Mouse (Mus musculus) forebrain, postnatal 0 days (tissue): ENCODE measurements around the gene Mafb. TPM values are rescaled to one million over a fixed set of nuclear protein-coding genes. Genes with fewer than 3 reads are reported as not detected.

ENCODE experiments used
- ATAC-seq: fragments of 200-750 bp; cut with Nextera tagmentation; 2 replicates; pipeline ENCODE4 v1.8.0; 2017; ENCODE audit warnings: mild to moderate bottlenecking, moderate library complexity
- DNase-seq: peaks from one replicate; pipeline ENCODE4 v3.0.0-alpha.2; 2015
- H3K27ac ChIP-seq: fragments of 300-500 bp; sonication (generic); 2 replicates; pipeline ENCODE4 v1.5.1; 2014; ENCODE audit warnings: low read depth, mild to moderate bottlenecking, antibody characterized with exemption, low read length, moderate library complexity, mixed read lengths
- H3K27me3 ChIP-seq: fragments of 300-500 bp; sonication (generic); 2 replicates; pipeline ENCODE4 v1.6.1; 2014; ENCODE audit warnings: mild to moderate bottlenecking, low read length, mixed read lengths; ENCODE audit not compliant: insufficient read depth
- H3K36me3 ChIP-seq: fragments of 300-500 bp; sonication (generic); 2 replicates; pipeline ENCODE4 v1.6.1; 2014; ENCODE audit warnings: mild to moderate bottlenecking, moderate library complexity; ENCODE audit not compliant: insufficient read depth
- H3K4me1 ChIP-seq: fragments of 300-500 bp; sonication (generic); 2 replicates; pipeline ENCODE4 v1.6.1; 2014; ENCODE audit warnings: antibody characterized with exemption; ENCODE audit not compliant: insufficient read depth
- H3K4me2 ChIP-seq: fragments of 300-500 bp; sonication (generic); 2 replicates; pipeline ENCODE4 v1.6.1; 2014; ENCODE audit warnings: low read depth, mild to moderate bottlenecking, moderate library complexity
- H3K4me3 ChIP-seq: fragments of 300-500 bp; sonication (generic); 2 replicates; pipeline ENCODE4 v1.5.1; 2014; ENCODE audit warnings: low read depth, low read length, mixed read lengths
- H3K9ac ChIP-seq: fragments of 300-500 bp; sonication (generic); 2 replicates; pipeline ENCODE4 v1.6.1; 2014; ENCODE audit warnings: mild to moderate bottlenecking
- H3K9me3 ChIP-seq: fragments of 300-500 bp; sonication (generic); 2 replicates; pipeline ENCODE4 v1.6.1; 2016; ENCODE audit warnings: low read length
- CTCF ChIP-seq: sonication (generic); IDR thresholded peaks from 2 replicates; pipeline ENCODE4 v1.5.1; 2016; ENCODE audit warnings: antibody characterized with exemption, control low read depth, low read depth
- WGBS: fragments of 180-500 bp; shearing (Covaris S2); extraction: QIAGEN DNeasy Blood & Tissue Kit; methylation state at CpG from one replicate; pipeline ENCODE4 v1.1.7; 2014; 5-methylcytosine and 5-hydroxymethylcytosine counted together
- polyA plus RNA-seq: library from polyadenylated mRNA; unstranded; fragments of >200 nt; fragmentation: Nextera tagmentation; extraction: Ambion mirVana; gene quantifications from 2 replicates; pipeline ENCODE4 v1.2.1, GENCODE M21; 2015
- total RNA-seq: library from RNA; depleted of rRNA; stranded (reverse); fragments of >200 nt; gene quantifications from 2 replicates; pipeline ENCODE4 v1.2.3, GENCODE M21; 2014

Gene Mafb
- total and polyA plus RNA-seq, 2 experiments from 2014 or later, result 13.7 to 15.3 TPM

- no peak for ATAC-seq
- Histone ChIP-seq H3K4me1 (peaks cover 17% of the 10 kb centered on the region), H3K4me3 (peak overlapping the region; percentile 62), H3K9ac (no peak overlapping the region), H3K27me3 (peaks cover 60% of the 10 kb centered on the region), H3K9me3 (no peaks in the 10 kb centered on the region), H3K4me2 (peak overlapping the region; percentile 88), H3K27ac (no peak overlapping the region), H3K36me3 (peaks cover 4% of the 10 kb centered on the region; the same call in 1 of the 2 replicates)
- no peak for TF ChIP-seq CTCF
- WGBS, result 5% methylated on average over 12 of the region's 12 CpGs
- DNase-seq, result no peak
Measured at GRCm38 (mm10) chr2:160364666-160365065, 2.2 kb downstream of the Mafb start.

GRCm38 (mm10) chr2:160364128-160364650, 2.7 kb downstream of the Mafb start:
- Histone ChIP-seq H3K4me3 (peak overlapping the region; percentile 62), H3K27ac (no peak overlapping the region), H3K4me1 (peaks cover 14% of the 10 kb centered on the region), H3K4me2 (peak overlapping the region; percentile 88), H3K9ac (peak overlapping the region; percentile 19; the same call in 1 of the 2 replicates), H3K36me3 (peaks cover 4% of the 10 kb centered on the region; the same call in 1 of the 2 replicates), H3K9me3 (no peaks in the 10 kb centered on the region), H3K27me3 (peaks cover 56% of the 10 kb centered on the region)
- TF ChIP-seq CTCF, result no peak
- WGBS, result 10% methylated on average over 9 of the region's 9 CpGs
- DNase-seq (no peak), ATAC-seq (no peak)

GRCm38 (mm10) chr2:160363201-160363600, 3.7 kb downstream of the Mafb start:
- peaks cover 4% of the 10 kb centered on the region; the same call in 1 of the 2 replicates for H3K36me3 ChIP-seq
- TF ChIP-seq CTCF, result no peak
- DNase-seq, result no peak
- WGBS, result 46% methylated on average over 4 of the region's 4 CpGs
- 0 out of 2 replicates have a peak overlapping the region, but pooled peaks have one; percentile 8 for H3K4me3 ChIP-seq
- no peak for ATAC-seq
- H3K9ac ChIP-seq, result no peak overlapping the region
- peak overlapping the region; percentile 17 for H3K4me2 ChIP-seq
- no peaks in the 10 kb centered on the region for H3K9me3 ChIP-seq
- no peak overlapping the region for H3K27ac ChIP-seq
- peaks cover 9% of the 10 kb centered on the region for H3K4me1 ChIP-seq
- H3K27me3 ChIP-seq, result peaks cover 48% of the 10 kb centered on the region

GRCm38 (mm10) chr2:160361442-160362121, 5.3 kb downstream of the Mafb start:
- H3K4me2 ChIP-seq, result no peak overlapping the region
- H3K9me3 ChIP-seq, result no peaks in the 10 kb centered on the region
- H3K27me3 ChIP-seq, result peaks cover 45% of the 10 kb centered on the region
- no peak overlapping the region for H3K27ac ChIP-seq
- DNase-seq (no peak), ATAC-seq (no peak)
- H3K9ac ChIP-seq, result no peak overlapping the region
- TF ChIP-seq CTCF, result no peak
- peaks cover 4% of the 10 kb centered on the region; the same call in 1 of the 2 replicates for H3K36me3 ChIP-seq
- peaks cover 7% of the 10 kb centered on the region for H3K4me1 ChIP-seq
- WGBS, result 20% methylated on average over 16 of the region's 16 CpGs
- H3K4me3 ChIP-seq, result 0 out of 2 replicates have a peak overlapping the region, but pooled peaks have one; percentile 3

- ATAC-seq (no peak), DNase-seq (no peak)
- Histone ChIP-seq H3K4me3 (no peak overlapping the region), H3K9ac (no peak overlapping the region), H3K27me3 (peaks cover 43% of the 10 kb centered on the region), H3K9me3 (no peaks in the 10 kb centered on the region), H3K27ac (no peak overlapping the region), H3K36me3 (peaks cover 4% of the 10 kb centered on the region; the same call in 1 of the 2 replicates), H3K4me1 (peaks cover 3% of the 10 kb centered on the region), H3K4me2 (no peak overlapping the region)
- no peak for TF ChIP-seq CTCF
- WGBS, result 14% methylated on average over 8 of the region's 8 CpGs
Measured at GRCm38 (mm10) chr2:160360234-160360874, 6.5 kb downstream of the Mafb start.

- no peak for ATAC-seq
- Histone ChIP-seq H3K4me1 (no peaks in the 10 kb centered on the region), H3K9ac (no peak overlapping the region), H3K36me3 (peaks cover 4% of the 10 kb centered on the region; the same call in 1 of the 2 replicates), H3K4me3 (no peak overlapping the region), H3K9me3 (no peaks in the 10 kb centered on the region), H3K27ac (no peak overlapping the region), H3K27me3 (peaks cover 38% of the 10 kb centered on the region), H3K4me2 (no peak overlapping the region)
- WGBS, result 9% methylated on average over 4 of the region's 4 CpGs
- DNase-seq, result no peak
- TF ChIP-seq CTCF, result no peak
Measured at GRCm38 (mm10) chr2:160358896-160359295, 8.0 kb downstream of the Mafb start.

- Histone ChIP-seq H3K36me3 (no peaks in the 10 kb centered on the region), H3K4me3 (no peak overlapping the region), H3K9me3 (no peaks in the 10 kb centered on the region), H3K9ac (no peak overlapping the region), H3K4me2 (no peak overlapping the region), H3K27me3 (peaks cover 28% of the 10 kb centered on the region), H3K27ac (no peak overlapping the region), H3K4me1 (no peaks in the 10 kb centered on the region)
- DNase-seq (no peak), ATAC-seq (no peak)
- WGBS, result 57% methylated on average over 4 of the region's 4 CpGs
- TF ChIP-seq CTCF, result no peak
Measured at GRCm38 (mm10) chr2:160357442-160357841, 9.4 kb downstream of the Mafb start.
